Mouse (Mus musculus): ENCODE measurements around the gene Cmtm5.

GRCm38 (mm10) chr14:54963727-54964126, 27.7 kb downstream of the Cmtm5 start:
- TF ChIP-seq CTCF (conservative IDR thresholded peaks at IDR 0.05; ENCODE audit: low read length) (no peak), NANOG (IDR thresholded peaks at IDR 0.05; ENCODE audit: borderline replicate concordance, low read length) (no peak), POU5F1 (IDR thresholded peaks at IDR 0.05; ENCODE audit: borderline replicate concordance, low read length) (no peak)
